Mouse (Mus musculus) neural tube, embryonic 15.5 days (tissue): Measurements from ENCODE around the gene Slc39a2. TPM values are rescaled to one million over a fixed set of nuclear protein-coding genes. Genes with fewer than 3 reads are reported as not detected.

ENCODE experiments used
- ATAC-seq: fragments of 200-750 bp; cut with Nextera tagmentation; 2 replicates; pipeline ENCODE4 v1.8.0; 2017; ENCODE audit warnings: mild to moderate bottlenecking, moderate TSS enrichment, moderate library complexity; ENCODE audit not compliant: low FRiP score
- H3K27ac ChIP-seq: fragments of 300-500 bp; sonication (generic); replicated peaks from 2 replicates; pipeline ENCODE4 v1.5.1; 2015; ENCODE audit warnings: mild to moderate bottlenecking, inconsistent platforms
- H3K27me3 ChIP-seq: fragments of 300-500 bp; sonication (generic); replicated peaks from 2 replicates; pipeline ENCODE4 v1.6.1; 2015; ENCODE audit warnings: inconsistent platforms
- H3K36me3 ChIP-seq: fragments of 300-500 bp; sonication (generic); 2 replicates; pipeline ENCODE4 v1.6.1; 2015; ENCODE audit warnings: inconsistent platforms
- H3K4me1 ChIP-seq: fragments of 300-500 bp; sonication (generic); 2 replicates; pipeline ENCODE4 v1.6.1; 2015; ENCODE audit warnings: inconsistent platforms
- H3K4me2 ChIP-seq: fragments of 300-500 bp; sonication (generic); 2 replicates; pipeline ENCODE4 v1.6.1; 2015; ENCODE audit warnings: inconsistent platforms, mild to moderate bottlenecking, moderate library complexity
- H3K4me3 ChIP-seq: fragments of 300-500 bp; sonication (generic); replicated peaks from 2 replicates; pipeline ENCODE4 v1.5.1; 2015; ENCODE audit warnings: mild to moderate bottlenecking, inconsistent platforms
- H3K9ac ChIP-seq: fragments of 300-500 bp; sonication (generic); replicated peaks from 2 replicates; pipeline ENCODE4 v1.6.1; 2015; ENCODE audit warnings: mild to moderate bottlenecking, inconsistent platforms
- H3K9me3 ChIP-seq: fragments of 300-500 bp; sonication (generic); replicated peaks from 2 replicates; pipeline ENCODE4 v1.6.1; 2016; ENCODE audit warnings: inconsistent platforms
- WGBS: fragments of 180-500 bp; shearing (Covaris S2); methylation state at CpG from one replicate; pipeline ENCODE4 v1.1.7; 2015; ENCODE audit warnings: mixed read lengths; 5-methylcytosine and 5-hydroxymethylcytosine counted together
- polyA plus RNA-seq: library from polyadenylated mRNA; unstranded; fragments of >200 nt; fragmentation: Nextera tagmentation; extraction: Ambion mirVana; gene quantifications from 2 replicates; pipeline ENCODE4 v1.2.1, GENCODE M21; 2015

Gene Slc39a2
- polyA plus RNA-seq, 1 experiment from 2014 or later, result 2.0 TPM

DNA sequence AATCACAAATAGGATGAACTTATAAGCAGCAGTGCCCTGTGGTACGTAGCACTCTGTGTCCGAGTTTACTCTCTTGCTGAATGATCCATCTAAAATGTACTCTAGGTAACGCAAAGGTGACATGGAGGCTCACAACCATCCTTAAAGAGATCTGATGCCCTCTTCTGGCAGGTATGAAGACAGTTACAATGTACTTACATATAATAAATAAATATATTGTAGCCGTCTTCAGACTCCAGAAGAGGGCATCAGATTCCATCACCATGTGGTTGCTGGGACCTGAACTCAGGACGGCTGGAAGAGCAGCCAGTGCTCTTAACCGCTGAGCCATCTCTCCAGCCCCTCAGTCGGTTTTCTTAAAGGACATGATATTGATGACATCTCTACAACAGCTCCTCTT lies 12.0 kb downstream of the Slc39a2 start:
- no peak overlapping the region for H3K4me3 ChIP-seq
- ATAC-seq, result no peak
- H3K9me3 ChIP-seq, result no peaks in the 10 kb centered on the region
- no peak overlapping the region for H3K27ac ChIP-seq
- no peaks in the 10 kb centered on the region for H3K27me3 ChIP-seq
- 73% methylated on average over 7 of the region's 7 CpGs for WGBS
- no peak overlapping the region for H3K4me2 ChIP-seq
- peaks cover 32% of the 10 kb centered on the region for H3K36me3 ChIP-seq
- no peaks in the 10 kb centered on the region for H3K4me1 ChIP-seq
- H3K9ac ChIP-seq, result no peak overlapping the region

- H3K4me1 ChIP-seq, result 0 out of 2 replicates have a peak, but pooled peaks cover 4% of the 10 kb centered on the region
- H3K9me3 ChIP-seq, result no peaks in the 10 kb centered on the region
- ATAC-seq, result no peak
- no peak overlapping the region for H3K4me3 ChIP-seq
- no peak overlapping the region for H3K9ac ChIP-seq
- no peak overlapping the region for H3K27ac ChIP-seq
- H3K4me2 ChIP-seq, result no peak overlapping the region
- H3K36me3 ChIP-seq, result peaks cover 32% of the 10 kb centered on the region
- WGBS, result 94% methylated on average over 11 of the region's 11 CpGs
- no peaks in the 10 kb centered on the region for H3K27me3 ChIP-seq
Observed at GRCm38 (mm10) chr14:51906102-51906501, 13.4 kb downstream of the Slc39a2 start.

DNA sequence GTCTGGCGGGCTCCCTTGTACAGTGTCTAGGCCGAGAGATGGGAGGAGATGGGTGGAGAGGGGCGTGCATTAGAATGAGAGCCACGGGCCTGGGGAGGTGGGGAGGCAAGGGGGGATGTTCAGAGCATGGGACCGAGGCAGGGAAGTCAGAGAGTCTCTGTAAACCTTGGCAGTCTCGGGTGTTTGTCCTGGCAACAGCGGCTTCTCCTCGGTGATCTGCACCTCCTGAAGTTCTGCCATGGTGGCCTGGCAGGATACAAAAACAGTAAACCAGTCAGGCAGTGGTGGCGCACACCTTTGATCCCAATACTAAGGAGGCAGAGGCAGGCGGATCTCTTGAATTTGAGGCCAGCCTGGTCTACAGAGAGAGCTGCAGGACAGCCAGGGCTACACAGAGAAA lies 18.6 kb downstream of the Slc39a2 start:
- H3K4me3 ChIP-seq, result peak overlapping the region; percentile 66
- ATAC-seq, result no peak
- peak overlapping the region; percentile 98 for H3K4me2 ChIP-seq
- no peak overlapping the region for H3K9ac ChIP-seq
- WGBS, result 79% methylated on average over 10 of the region's 10 CpGs
- peaks cover 33% of the 10 kb centered on the region for H3K4me1 ChIP-seq
- no peak overlapping the region for H3K27ac ChIP-seq
- H3K27me3 ChIP-seq, result no peaks in the 10 kb centered on the region
- H3K9me3 ChIP-seq, result no peaks in the 10 kb centered on the region
- H3K36me3 ChIP-seq, result peaks cover 22% of the 10 kb centered on the region

- peaks cover 17% of the 10 kb centered on the region for H3K36me3 ChIP-seq
- peak overlapping the region; percentile 59 for H3K9ac ChIP-seq
- H3K4me2 ChIP-seq, result peak overlapping the region; percentile 98
- H3K27me3 ChIP-seq, result no peaks in the 10 kb centered on the region
- H3K4me1 ChIP-seq, result peaks cover 33% of the 10 kb centered on the region
- WGBS, result 7% methylated on average over 14 of the region's 14 CpGs
- no peaks in the 10 kb centered on the region for H3K9me3 ChIP-seq
- ATAC-seq, result peak; percentile 22
- H3K4me3 ChIP-seq, result peak overlapping the region; percentile 66
- peak overlapping the region; percentile 86 for H3K27ac ChIP-seq
Observed at GRCm38 (mm10) chr14:51912391-51913061, 19.8 kb downstream of the Slc39a2 start.

DNA sequence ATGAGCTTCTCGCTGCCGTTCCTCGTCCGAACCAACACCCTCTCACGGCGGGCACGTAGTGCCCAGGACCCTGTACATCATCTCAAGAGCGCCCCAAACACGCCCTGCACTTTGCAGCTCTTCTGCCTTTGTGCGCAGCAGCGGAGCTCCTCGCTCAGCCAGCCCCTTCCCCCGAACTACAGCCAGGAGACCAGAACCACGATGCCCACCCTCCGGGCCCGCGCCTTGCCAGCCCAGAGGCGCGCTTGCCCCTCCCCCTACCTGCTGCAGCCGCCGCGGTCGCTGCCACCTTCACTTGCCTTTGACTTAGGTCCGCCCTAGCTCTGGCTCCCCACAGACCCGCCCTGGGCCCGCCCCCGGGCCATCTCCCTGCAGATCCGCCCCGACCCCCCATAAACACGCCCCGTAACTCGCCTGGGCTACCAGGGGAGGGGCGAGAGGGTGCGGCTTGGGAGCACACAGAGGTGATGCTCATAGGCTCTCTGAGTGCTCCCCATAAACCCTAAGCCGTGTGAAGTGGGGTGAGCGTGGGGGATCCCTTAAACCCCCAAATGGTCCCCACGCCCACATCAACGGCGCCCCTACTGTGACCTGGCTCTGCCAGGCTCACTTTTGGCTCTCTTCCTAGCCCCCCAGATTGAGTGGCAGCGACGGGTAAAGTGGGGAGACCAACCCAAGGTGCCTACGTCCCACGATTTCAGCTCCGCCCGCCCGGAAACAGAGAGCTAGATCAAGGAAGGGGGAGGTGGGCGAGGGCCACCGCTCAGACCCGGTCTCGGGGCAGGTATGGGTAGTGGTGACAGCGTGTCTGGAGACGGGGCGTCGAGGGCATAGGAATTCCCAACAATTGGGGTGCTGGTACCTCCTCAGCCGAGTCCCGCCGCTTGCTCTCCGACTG lies 20.6 kb downstream of the Slc39a2 start:
- H3K9me3 ChIP-seq, result no peaks in the 10 kb centered on the region
- H3K36me3 ChIP-seq, result peaks cover 10% of the 10 kb centered on the region
- peak overlapping the region; percentile 66 for H3K4me3 ChIP-seq
- peak overlapping the region; percentile 59 for H3K9ac ChIP-seq
- H3K27ac ChIP-seq, result peak overlapping the region; percentile 86
- WGBS, result under 1% methylated on average over 58 of the region's 58 CpGs
- no peaks in the 10 kb centered on the region for H3K27me3 ChIP-seq
- peak overlapping the region; percentile 98 for H3K4me2 ChIP-seq
- ATAC-seq, result peak; percentile 77
- peaks cover 33% of the 10 kb centered on the region for H3K4me1 ChIP-seq

DNA sequence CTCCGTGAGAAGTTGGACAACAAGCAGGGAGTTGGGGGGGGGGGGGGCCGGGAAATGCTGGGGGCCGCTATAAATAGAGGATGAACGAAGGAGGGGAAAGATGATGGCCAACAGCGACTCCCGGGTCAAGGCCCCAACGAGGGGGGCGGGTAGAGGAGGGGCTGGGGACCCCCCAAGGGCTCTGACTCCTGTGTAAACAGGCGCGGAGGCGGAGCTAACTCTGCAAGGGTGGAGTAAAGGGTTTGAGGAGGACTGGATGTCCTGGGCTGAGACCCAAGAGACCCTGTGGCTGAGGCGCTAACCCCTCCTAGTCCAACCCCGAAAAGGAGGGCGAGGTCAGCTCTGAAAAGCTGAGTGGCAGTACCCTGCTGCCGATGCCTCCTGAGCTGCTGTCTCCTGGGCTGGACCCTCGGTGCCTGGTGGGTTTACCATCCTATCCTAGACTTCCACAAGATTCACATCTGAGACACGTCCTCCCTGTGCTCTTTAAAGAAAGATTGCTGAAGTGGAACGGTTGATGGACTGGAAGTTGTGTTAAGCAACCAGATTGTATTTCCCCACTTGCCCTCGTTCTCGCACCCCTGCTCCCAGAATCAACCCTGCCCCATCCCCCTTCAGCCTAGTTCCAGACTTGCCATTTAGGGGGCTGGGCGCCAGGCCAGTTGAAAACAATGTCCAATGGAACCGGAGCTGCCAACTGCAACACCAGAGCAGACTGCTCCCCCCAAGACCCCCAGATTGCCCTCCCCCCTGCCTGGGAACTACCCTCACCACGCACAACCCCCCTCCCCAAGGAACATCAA lies 21.5 kb downstream of the Slc39a2 start, which contains the start of gene Ndrg2:
Gene Ndrg2, minus strand, starts transcription at position 199 of the 803 bp plus-strand sequence.
- H3K27ac ChIP-seq, result peak within 1 kb of the TSS; percentile 86
- H3K4me2 ChIP-seq, result peak within 1 kb of the TSS; percentile 98
- 0 out of 2 replicates have a peak, but pooled peaks cover 2% of the 10 kb centered on the region for H3K36me3 ChIP-seq
- peak within 1 kb of the TSS; percentile 66 for H3K4me3 ChIP-seq
- peak within 1 kb of the TSS; percentile 59 for H3K9ac ChIP-seq
- no peaks in the 10 kb centered on the region for H3K27me3 ChIP-seq
- H3K9me3 ChIP-seq, result no peaks in the 10 kb centered on the region
- H3K4me1 ChIP-seq, result peaks cover 33% of the 10 kb centered on the region
- peak; percentile 80 for ATAC-seq
- 3% methylated on average over 19 of the region's 23 CpGs for WGBS

DNA sequence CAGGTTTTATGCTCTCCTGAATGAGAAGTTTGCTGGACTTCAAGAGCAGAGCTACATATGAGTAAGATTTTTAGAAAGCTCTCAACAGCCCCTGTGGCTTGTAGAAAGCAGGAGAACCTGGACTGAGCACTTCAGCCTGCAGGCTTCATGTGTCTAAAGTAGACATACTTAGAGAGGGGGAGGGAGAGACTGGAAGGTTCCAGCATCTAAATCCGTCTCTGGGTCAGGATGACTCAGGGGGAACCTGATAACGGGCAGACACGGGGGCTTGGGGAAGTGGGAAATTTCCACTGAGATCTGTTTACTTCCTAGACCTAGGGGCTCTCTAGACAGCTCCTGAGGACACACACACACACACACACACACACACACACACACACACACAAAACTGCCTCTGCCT lies 22.3 kb downstream of the Slc39a2 start:
- no peak overlapping the region for H3K4me2 ChIP-seq

DNA sequence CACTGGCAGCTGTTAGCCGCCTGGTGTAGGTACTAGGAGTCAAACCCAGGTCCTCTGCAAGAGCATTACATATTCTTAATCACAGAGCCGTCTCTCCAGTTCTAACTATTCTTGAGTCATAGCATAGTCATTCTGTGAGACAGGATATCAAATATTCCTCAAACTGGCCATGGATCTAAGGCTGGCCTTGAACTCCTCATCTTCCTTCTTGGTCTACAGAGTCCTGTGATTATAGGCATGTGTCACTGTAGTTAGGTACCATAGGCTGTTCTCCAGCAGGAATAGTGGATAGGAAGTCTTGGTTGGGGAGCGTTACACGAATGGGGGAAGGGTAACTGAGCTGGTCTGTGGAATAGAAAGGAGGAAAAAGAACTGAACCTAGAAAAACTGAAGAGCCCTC lies 23.9 kb downstream of the Slc39a2 start:
- no peak for ATAC-seq
- Histone ChIP-seq H3K4me3 (no peak overlapping the region), H3K9me3 (no peaks in the 10 kb centered on the region), H3K36me3 (no peaks in the 10 kb centered on the region), H3K27ac (no peak overlapping the region), H3K27me3 (no peaks in the 10 kb centered on the region), H3K9ac (no peak overlapping the region), H3K4me1 (peaks cover 26% of the 10 kb centered on the region), H3K4me2 (no peak overlapping the region)
- WGBS, result 94% methylated on average over 4 of the region's 4 CpGs

More for the DNA sequence above, 22.3 kb downstream of the Slc39a2 start:
- Histone ChIP-seq H3K27me3 (no peaks in the 10 kb centered on the region), H3K4me1 (peaks cover 33% of the 10 kb centered on the region), H3K9ac (no peak overlapping the region), H3K36me3 (no peaks in the 10 kb centered on the region), H3K4me3 (no peak overlapping the region), H3K27ac (peak overlapping the region; percentile 86), H3K9me3 (no peaks in the 10 kb centered on the region)
- 37% methylated on average over 3 of the region's 3 CpGs for WGBS
- ATAC-seq, result no peak

GRCm38 (mm10) chr14:51918125-51918524 lies 25.4 kb downstream of the Slc39a2 start, which contains the start of gene Tppp2:
Gene Tppp2, plus strand, starts transcription at chr14:51918425.
- Histone ChIP-seq H3K4me3 (no peak within 1 kb of the TSS), H3K4me1 (peaks cover 17% of the 10 kb centered on the region), H3K9ac (no peak within 1 kb of the TSS), H3K27ac (no peak within 1 kb of the TSS), H3K27me3 (no peaks in the 10 kb centered on the region), H3K9me3 (no peaks in the 10 kb centered on the region), H3K36me3 (no peaks in the 10 kb centered on the region), H3K4me2 (no peak within 1 kb of the TSS)
- WGBS, result 100% methylated on average over 4 of the region's 4 CpGs
- no peak for ATAC-seq

- no peaks in the 10 kb centered on the region for H3K36me3 ChIP-seq
- H3K9me3 ChIP-seq, result no peaks in the 10 kb centered on the region
- no peak overlapping the region for H3K9ac ChIP-seq
- no peaks in the 10 kb centered on the region for H3K27me3 ChIP-seq
- no peak for ATAC-seq
- peaks cover 9% of the 10 kb centered on the region for H3K4me1 ChIP-seq
- no peak overlapping the region for H3K27ac ChIP-seq
- WGBS, result 82% methylated on average over 4 of the region's 4 CpGs
- H3K4me2 ChIP-seq, result no peak overlapping the region
- H3K4me3 ChIP-seq, result no peak overlapping the region
Observed at GRCm38 (mm10) chr14:51918966-51919365, 26.3 kb downstream of the Slc39a2 start.
